19 mouse cellular contexts compared by ENCODE assay signal in the genomic region with DNA sequence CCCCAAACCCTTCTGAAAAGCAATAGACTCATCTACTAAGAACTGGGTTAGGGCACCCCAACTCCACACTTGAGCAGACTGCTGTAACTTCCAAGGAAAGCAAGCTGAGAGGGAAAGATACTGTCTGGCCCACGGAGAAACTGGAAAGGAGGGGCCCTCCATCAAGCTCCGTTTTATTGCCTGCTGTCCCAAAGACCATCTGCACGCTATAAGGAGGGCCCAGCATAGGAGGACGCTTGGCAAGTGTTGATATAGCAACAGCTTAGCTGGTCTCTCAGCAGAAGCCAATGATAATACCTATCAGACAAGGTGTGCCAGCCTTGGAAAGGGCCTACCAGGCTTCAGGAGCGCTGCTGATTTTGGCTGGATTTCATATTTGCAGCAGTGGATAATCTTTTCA.
DNase-seq lines count a peak whose midpoint lies in the region; ATAC-seq lines count a peak whose summit lies in the region.
"Had no signal": no experiment of that assay in that cellular context is flagged by ENCODE, and none has a peak within 500 bp of the region (broad histone marks: within the 10 kb centered on the region; RNA-seq: fewer than 3 reads in every experiment).

No protein-coding gene starts in this region.

- peak; percentile 62 for DNase-seq in cerebellum, adult 11-12 months
- peak; percentile 74 for DNase-seq in cerebellum, adult 9-11 months
- DNase-seq in cerebellum, adult 11 months, result no peak
- DNase-seq in brain, adult 2 months (ENCODE audit: low read depth, low spot score), result peak; percentile 72
- DNase-seq in cerebellum, postnatal 25 days, result peak; percentile 50 to 63
- DNase-seq in lung, postnatal 36 days, result no peak
- DNase-seq: adrenal gland, adult 8-10 months; adrenal gland, postnatal 25 days; embryo, embryonic 11 days; gastrocnemius, adult 2 months; gastrocnemius, postnatal 14 days; heart, adult 11 months; kidney, adult 18-20 months had no signal

- ATAC-seq in cerebellum, adult (ENCODE audit: insufficient number of reproducible peaks, low FRiP score, low TSS enrichment), result no peak
- ATAC-seq: activated CD4-positive, CD25-positive, alpha-beta regulatory T cell, adult 4 months; forebrain, embryonic 16.5 days; hindbrain, embryonic 16.5 days; inflammation-experienced regulatory T-cells, adult 6 months; intestine, embryonic 16.5 days had no signal

Comparison
In these comparisons a context has a peak if more than half of its experiments do, and no peak if none do; other contexts are left out.
1. DNase-seq: peak in cerebellum, adult 11-12 months (single experiment), cerebellum, adult 9-11 months (single experiment), brain, adult 2 months (single experiment) and cerebellum, postnatal 25 days (2 of 2); none in cerebellum, adult 11 months (single experiment) and lung, postnatal 36 days (single experiment).